Mouse (Mus musculus) frontal cortex, postnatal 10 days (tissue): ENCODE results near the gene Kctd5.

Source experiments
- DNase-seq, 2 experiments: peaks; one replicate each; pipeline ENCODE4 v3.0.0; 2022; ENCODE audit warnings: low spot score in 2 of 2, mixed read lengths in 1 of 2

Kctd5 gene

DNA sequence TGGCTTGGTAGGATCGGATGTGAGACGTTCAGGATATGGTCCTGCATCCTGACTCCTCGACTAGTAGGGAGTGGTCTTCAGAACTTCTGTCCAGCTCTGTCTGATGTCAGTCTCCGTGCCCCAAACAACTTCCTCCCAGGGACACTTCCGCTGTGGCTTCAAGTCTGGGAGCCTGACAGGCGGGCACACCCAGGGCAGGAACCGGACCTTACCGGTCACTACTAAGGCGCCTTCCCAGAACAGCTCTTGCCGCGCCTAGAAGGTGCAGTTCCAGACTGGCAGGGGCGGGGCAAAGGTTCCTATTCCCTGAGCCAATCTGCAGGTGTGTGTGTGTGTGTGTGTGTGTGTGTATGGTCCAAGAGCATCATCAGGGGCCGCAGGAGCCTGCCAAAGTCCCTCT, 35.9 kb downstream of the Kctd5 start:
- DNase-seq = no peak

DNA sequence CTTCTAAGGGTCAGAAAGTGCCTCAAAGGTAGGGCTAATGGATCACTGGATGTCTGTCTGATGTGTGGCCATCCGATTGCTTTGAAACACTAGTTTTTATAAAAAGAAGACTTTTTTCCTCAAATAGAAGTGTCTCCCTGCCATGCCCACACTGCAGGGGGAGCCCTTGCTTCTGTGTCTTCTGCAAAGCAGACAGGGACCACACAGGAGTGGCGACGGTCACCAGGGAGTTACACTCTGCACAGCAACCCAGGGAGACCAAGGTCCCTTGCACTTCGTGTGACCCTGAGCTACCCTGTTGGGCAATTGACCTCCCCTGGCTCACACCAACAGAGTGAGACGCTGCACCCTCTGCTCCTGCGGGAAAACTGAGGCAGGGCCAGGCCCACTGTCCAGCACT, 36.3 kb downstream of the Kctd5 start:
- DNase-seq = no peak

DNA sequence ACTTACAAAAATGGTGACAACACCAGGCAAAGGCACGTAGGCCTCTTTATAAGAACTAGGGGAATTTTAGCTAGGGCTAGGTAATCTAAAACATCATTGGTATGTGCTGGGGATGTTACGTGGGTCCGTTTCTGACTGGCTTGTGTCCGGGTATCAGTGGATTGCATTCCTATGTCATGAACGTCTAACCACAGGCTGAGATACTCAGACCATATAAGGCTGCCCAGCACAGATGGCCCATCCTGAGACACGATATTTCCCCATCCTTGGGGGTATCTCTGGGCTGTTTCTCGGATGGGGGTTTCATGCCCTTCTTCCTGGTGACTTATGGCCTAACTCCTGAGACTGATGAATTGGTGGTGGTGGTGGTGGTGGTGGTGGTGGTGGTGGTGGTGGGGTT, 38.2 kb downstream of the Kctd5 start:
- no peak for DNase-seq

DNA sequence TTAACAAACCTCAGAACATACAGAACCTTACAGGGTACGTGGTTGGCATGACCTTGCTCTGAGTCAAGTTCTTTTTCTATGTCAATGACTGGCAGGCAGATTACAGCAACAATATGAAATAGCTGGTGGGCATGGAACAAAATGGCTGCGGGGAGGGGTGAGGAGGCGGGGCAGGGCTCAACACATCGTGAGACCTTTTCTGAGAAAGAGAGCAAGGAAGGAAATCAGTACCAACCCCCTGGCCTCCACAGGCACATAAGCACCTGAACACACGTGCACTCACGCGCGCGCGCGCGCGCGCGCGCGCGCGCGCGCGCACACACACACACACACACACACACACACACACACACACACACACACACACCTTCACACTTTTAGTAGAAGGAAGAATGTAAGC, 42.7 kb downstream of the Kctd5 start:
- no peak for DNase-seq

DNA sequence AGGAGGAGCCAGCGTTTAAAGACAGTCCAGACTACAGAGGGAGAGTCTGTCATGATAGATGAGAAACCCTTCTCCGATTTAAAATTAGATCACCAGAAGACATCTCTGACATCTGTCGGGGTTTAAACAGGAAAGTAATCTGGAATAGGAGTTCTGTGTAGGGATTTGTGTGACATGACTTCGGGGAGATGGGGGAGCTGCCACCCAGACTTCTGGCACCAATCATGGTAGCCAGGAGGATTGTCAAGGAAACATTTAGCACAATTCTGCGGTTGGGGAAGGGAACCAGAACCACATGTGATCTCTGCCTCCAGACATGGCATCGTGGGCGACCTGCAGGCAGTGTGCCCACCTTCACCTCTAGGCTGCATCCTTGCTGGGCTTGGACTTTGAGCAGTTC, 43.8 kb downstream of the Kctd5 start:
- DNase-seq = no peak

DNA sequence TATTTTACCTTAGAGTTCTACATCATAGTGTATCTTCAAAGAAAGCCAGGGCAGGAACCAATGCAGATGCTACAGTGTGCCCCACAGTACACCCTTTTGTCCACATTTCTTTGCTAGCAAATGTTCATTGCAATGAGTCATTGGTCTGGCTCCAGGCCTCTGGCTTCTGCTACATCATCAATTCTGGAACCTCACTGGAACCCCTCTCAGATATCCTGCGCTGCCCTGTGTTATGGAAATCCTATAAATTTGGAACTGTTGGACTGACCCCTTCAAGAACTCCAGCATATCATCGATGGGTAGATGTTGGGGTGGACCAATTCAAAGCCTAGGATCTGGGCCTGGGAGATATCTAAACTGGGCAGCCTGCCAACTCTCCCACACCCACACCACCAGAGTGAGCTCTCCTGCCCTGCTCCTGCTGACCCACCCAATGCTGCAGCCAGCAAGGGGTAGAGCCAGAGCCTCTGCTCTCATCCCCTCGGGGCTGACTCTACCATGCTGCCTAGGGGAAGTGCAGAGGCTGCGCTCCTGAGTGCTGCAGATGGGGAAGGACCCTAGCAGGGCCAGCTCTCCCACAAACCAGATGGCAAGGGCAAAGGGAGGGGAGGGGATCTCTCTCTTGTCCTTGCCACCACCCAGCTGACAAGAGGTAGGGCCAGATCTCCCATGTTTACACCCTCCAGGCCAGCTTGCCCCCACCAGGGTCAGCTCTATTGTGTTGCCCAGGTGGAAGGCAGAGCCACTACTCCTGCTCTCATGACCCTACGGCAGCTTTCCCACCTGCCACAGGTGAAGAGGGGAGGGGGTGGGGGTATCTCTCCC, 51.7 kb downstream of the Kctd5 start:
- DNase-seq = no peak

DNA sequence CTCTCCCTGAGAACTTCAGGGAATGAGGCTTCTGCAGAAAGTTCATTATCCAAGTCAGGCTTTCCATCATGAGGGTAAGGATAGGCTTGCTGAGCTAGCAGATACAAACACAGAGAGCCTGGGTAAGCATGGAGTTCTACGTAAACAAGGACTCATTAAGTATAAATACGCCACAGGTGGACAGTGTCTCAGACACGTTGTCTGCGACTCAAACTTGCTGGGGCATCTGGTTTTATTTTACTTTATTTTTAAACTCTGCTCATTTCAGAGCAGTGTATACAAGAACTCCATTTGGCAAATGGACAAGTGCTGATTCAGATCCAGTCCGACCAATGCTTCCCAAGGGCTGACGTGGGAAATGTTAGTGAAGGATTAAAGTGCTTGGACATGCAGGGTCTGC, 52.6 kb downstream of the Kctd5 start:
- DNase-seq = no peak

DNA sequence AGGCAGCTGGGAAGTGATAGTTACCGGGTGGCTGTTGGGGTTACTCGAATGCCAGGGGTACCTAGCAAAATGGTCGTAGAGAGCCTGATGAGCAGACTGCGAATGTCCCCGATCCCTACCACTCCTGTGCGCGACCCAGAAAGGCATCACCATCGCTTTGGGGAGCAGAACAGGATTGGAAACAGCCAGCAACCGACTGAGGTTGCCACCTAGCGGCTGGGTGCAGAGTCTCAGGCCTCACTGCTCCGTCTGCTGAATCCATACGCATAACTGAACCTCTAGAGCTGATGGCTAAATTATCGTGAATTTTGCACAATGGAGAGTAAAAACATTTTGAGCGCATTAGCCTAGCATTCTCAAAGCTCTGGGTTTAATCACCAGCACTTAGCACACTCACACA, 57.6 kb downstream of the Kctd5 start:
- no peak for DNase-seq

DNA sequence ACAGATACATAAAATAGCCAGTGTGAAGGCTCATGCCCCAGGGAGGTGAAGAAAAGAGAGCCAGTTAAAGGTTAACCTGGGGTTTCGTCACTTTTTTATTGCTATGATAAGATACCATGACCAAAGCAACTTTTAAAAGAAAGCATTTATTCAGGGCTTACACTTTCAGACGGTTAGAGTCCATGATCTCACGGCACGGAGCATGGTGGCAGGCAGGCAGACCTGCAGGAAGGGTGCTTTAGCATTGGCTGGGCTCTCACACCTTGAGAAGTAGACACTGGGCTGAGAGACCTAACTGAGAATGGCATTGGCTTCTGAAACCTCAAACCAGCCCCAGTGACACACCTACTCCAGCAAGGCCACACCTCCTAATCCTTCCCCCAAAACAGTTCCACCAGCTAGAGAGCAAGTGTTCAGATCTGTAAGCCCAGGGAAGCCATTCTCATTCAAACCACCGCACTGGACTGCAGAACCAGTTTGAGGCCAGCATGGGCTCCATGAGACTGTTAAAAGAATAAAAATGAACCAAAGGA, 58.8 kb downstream of the Kctd5 start:
- DNase-seq = no peak

DNA sequence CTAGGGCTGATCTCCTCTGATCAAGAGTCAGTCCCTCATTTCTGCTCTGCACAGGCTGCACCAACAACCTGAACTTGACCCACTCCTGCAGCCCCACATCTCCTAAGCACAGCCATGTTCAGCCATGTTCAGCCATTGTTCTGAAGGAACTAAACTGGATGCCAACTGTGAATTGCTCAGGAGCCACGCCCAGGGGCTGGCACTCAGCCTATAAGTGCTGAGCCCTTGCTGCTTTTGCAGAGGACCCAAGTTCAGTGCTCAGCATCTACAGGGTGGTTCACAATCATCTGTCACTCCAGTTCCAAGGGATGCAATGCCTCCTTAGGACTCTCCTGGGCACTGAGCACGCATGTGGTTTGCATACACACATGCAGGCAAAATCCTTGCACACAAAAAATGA, 60.4 kb downstream of the Kctd5 start:
- no peak for DNase-seq

DNA sequence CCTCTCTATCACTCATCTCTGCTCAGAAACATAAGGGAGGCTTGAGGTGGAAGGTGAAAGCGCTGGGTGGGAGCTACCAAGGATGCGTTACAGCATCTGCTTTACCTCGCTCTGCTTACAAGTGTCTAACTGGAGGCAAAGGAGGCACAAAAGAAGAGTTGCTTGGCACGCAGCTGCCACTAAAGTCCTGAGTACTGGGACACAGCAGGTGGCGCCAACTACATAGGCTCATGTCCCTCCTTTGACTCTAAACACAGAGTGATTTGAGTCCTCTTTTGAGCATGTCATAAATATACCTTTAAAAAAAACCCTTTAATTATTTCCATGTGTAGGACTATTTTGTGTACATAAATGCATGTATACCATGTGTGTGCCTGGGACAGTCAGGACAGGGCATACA, 63.7 kb downstream of the Kctd5 start:
- no peak for DNase-seq

DNA sequence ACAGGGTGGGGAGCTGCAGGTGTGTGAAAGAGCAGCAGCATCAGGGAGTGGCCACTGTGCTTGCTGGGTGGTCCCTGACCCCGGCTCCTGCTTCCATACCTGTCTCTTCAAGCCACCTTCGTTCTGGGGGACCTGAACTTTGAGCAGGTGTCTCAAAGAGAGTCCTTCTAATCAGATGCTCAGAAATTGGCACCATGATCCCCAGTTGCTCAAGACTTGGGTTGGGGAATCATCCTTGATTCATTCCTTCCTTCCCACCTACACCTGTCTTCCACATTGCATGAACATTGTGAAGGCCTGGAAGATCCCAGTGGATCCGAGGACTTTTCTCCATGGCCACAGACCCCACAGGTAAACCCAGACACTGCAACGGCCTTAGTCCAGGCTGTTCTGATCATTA, 65.2 kb downstream of the Kctd5 start:
- DNase-seq = no peak

DNA sequence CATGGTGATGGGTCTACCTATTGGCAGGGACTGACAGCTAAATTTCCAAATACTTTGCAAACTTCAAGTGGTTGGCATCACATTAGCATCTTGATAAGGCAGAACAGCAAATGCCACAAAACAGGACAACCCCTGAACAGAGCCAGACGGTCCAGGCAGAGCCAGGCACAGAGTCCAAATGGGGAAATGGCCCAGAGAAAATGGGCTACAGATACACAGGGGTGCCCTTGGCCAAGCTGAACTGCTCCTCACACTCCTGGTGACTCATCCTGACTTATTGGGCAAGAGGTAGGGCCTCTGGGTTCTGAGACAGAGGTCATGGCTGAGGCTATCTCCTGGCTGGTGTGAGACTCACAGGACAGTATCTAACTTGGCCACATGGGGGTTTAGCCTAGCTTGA, 65.9 kb downstream of the Kctd5 start:
- no peak for DNase-seq

DNA sequence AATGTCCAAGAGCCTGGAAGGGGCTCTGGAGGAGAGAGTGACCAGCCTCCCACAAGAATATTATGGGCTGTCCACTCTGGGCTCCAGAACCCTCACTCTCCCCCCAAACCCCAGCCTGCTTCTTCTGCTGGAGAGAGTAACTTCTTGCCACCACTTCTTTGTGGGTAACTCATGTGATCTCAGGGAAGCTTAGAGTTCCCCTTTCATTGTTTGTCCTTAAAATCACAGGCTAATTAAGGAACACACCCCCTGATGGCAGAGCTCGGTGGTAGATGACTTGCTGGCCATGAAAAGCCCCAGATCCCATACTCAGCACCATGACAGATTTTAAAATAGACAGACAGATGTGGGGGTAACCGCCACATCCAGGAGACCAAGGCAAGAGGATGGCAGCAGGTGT, 66.4 kb downstream of the Kctd5 start:
- no peak for DNase-seq

DNA sequence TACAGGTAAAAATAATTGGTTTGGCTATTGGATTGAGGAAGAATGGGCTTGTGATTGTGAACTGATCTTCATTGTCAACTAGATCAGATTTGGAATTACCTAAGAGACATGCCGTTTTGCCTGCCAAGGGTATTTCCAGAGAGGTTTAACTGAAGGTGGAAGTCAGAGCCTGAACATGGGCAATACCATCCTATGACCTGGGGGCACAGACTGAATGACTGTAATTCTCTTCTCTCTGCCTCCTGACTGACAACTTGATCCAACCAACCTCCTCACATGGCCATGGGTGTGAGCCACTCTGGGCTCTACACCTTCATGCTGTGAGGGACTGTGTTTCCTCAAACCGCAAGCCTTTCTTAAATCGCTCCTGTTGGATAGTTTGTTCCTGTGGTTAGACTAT, 68.2 kb downstream of the Kctd5 start:
- DNase-seq = no peak

DNA sequence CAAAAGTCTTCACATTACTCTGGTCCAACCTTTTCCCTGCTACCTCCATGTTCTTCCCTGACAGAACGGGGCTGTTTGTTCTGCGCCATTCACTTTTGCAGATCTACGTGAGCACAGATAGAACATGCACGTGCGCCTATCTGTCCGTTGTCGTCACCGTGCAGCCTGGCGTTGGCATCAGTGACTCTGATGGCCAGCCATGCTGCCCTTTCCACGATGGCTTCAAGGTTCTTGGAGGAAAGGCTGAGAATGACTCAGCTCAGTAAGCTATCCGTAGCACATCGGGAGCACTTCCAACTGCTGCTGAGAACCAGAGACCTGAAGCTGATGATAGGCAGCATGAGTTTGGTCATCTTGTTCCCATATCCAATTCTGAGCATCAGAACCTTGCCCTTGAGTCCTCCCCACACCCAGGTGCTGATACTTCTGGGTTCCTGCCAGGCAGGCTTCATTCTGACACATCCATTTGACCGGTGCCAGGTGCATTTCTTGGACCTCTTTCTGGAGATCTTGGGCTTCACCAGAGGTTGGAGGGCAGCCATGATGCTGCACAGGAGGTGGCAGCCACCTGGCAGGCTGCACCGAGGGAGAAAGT, 69.1 kb downstream of the Kctd5 start:
- DNase-seq = no peak

DNA sequence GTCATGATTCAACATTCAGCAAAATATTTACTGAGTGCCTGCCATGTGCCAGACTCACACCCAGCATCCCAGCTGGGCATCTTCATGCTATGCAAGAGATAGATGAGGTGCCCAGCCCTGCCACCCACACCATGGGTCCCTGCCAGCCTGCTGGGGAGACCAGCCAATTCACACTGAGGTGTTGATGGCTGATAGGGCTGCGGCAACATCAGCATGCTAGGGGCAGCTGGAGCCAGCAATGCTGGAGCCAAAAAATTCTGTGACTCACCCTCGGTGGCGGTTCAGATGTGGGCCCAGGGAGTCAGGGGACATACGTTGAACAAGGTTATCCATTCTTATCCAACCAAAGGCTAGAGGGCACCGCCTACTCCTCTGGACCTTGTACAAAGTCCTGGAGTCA, 72.9 kb downstream of the Kctd5 start:
- peak; percentile 51 to 86 for DNase-seq

DNA sequence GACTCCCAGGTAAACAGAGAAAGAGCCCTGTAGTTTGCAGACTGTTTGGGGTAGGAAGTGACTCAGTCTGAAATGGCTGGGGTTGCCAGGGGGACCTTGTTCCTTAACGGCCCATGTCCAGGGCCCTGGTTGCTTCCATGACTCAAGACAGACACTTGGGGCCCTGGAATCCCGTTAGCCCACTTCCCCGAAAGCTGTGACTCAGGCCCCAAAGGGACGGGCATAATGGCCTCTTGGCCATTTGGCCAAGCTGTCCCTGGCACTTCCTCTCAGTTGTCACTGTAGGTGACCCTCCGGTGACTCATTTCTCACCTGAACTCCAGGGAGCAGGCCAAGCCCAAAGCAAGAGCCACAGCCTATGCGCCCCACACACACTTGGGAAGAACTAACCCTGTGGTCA, 74.9 kb downstream of the Kctd5 start:
- DNase-seq = no peak

DNA sequence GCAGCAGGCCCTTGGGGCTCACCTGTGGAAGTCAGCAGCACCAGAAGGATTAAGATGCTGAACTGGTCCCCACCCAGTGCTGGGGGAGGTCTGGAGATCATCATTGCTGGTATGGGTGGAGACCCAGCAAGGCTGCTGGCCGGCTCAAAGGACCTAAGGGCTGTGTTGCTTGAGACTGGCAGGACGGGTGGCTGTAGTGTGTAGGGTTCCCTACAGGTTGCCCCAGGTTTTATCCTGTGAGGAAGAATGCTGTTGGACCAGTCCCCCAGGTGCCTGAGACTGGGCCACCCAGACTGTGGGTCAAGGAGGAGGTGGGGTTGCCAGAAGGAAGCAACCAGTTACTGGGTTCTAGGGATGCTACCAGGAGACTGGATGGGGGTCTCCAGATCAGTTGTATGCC, 75.4 kb downstream of the Kctd5 start, which contains the start of gene Prss22:
TSS of gene Prss22 (minus strand) at position 200 of the 400 bp plus-strand sequence.
- no peak for DNase-seq
